Mouse (Mus musculus) left cerebral cortex, adult 11 months (tissue): ENCODE data around the gene Apod.
A peak's percentile ranks its signal among the peaks of the same experiment; 100 is the strongest.

Experiments
- DNase-seq: peaks from one replicate; pipeline ENCODE4 v3.0.0; 2022; ENCODE audit warnings: low spot score

Gene Apod

GRCm38 (mm10) chr16:31281981-31282380 is 32.6 kb downstream of the Apod start:
- DNase-seq: no peak

GRCm38 (mm10) chr16:31280176-31280575 is 34.4 kb downstream of the Apod start:
- DNase-seq: no peak

- DNase-seq: no peak
These were observed 36.0 kb downstream of the Apod start for GRCm38 (mm10) chr16:31278581-31278980.

- DNase-seq: no peak
These were observed 36.5 kb downstream of the Apod start for GRCm38 (mm10) chr16:31278081-31278480.

GRCm38 (mm10) chr16:31276962-31277361 is 37.6 kb downstream of the Apod start:
- no peak for DNase-seq

GRCm38 (mm10) chr16:31276539-31276938 is 38.1 kb downstream of the Apod start:
- no peak for DNase-seq

- peak; percentile 81 for DNase-seq
These were observed 39.7 kb downstream of the Apod start, which contains the start of gene Ppp1r2 for GRCm38 (mm10) chr16:31274674-31275460. Gene Ppp1r2 (minus strand): TSS chr16:31275277.

- no peak for DNase-seq
These were observed 40.5 kb downstream of the Apod start for GRCm38 (mm10) chr16:31274084-31274483.

- no peak for DNase-seq
These were observed 47.9 kb downstream of the Apod start for GRCm38 (mm10) chr16:31266692-31267091.

GRCm38 (mm10) chr16:31256151-31256550 is 58.5 kb downstream of the Apod start:
- no peak for DNase-seq

- DNase-seq: no peak
These were observed 58.9 kb downstream of the Apod start for GRCm38 (mm10) chr16:31255685-31256084.

GRCm38 (mm10) chr16:31249401-31249800 is 65.2 kb downstream of the Apod start:
- no peak for DNase-seq

- no peak for DNase-seq
These were observed 65.9 kb downstream of the Apod start for GRCm38 (mm10) chr16:31248717-31249116.

- DNase-seq: no peak
These were observed 67.2 kb downstream of the Apod start for GRCm38 (mm10) chr16:31247442-31247841.
